Mouse (Mus musculus) spleen, postnatal 14 days (tissue): ENCODE data around the gene Dis3l2.

Experiments used
- DNase-seq, 2 experiments: peaks; one replicate each; pipeline ENCODE4 v3.0.0; 2021 to 2022; ENCODE audit warnings: low spot score in 2 of 2

The Dis3l2 gene

DNA sequence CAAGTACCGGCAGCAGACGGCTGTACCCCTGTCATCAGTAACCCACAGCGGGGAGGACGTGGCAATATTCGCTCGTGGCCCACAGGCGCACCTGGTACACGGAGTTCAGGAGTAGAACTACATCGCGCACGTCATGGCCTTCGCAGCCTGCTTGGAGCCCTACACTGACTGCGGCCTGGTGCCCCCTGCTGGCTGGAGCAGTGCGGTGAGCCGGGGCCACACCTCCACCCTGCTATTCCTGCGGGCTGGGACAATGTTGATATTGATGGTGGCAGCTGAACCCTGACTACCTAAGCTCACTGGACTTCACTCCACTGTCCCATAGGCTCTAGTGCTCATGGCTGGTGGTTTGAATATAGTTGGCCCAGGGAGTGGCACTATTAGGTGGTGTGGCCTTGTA lies 367.1 kb downstream of the Dis3l2 start:
- peak in 1 of 2 experiments; percentile 11 for DNase-seq

DNA sequence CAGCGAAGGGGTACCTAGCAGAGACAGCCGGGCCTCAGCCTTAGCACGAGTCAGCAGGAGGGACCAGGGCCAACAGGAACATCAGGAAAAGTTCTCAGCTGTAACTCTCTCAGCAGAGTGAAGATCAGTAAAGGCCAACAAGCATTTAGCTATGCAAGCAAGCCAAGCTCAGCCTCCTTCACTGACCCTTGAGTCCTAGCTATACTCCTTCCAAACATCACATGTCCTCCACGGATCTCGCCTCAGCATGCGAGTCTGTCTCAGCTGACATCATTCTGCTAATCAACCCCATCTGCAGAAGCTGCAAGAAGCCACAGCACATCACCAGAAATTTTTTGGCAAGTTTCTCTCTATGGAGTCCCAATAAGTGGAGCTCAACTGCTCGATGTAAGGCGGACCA lies 370.2 kb downstream of the Dis3l2 start:
- DNase-seq, result no peak

DNA sequence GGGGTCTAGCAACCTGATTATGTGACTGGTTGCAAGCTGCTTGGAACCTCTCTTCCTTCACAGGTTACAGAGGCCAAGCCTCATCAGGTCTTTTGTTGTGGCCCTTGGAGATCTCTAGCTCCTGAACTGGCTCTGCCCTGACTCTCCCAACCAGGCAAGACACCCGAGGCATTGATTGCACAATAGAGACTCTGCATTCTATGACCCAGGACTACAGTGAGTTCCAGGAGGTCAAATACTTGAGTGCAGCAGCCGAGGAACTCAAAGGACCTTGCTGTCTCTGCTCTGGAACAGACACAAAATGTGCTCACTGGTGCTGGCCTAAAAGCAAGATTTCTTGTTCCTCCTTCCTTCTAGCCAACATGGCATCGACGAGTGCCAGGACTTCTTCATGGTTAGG lies 382.6 kb downstream of the Dis3l2 start:
- DNase-seq, result no peak

DNA sequence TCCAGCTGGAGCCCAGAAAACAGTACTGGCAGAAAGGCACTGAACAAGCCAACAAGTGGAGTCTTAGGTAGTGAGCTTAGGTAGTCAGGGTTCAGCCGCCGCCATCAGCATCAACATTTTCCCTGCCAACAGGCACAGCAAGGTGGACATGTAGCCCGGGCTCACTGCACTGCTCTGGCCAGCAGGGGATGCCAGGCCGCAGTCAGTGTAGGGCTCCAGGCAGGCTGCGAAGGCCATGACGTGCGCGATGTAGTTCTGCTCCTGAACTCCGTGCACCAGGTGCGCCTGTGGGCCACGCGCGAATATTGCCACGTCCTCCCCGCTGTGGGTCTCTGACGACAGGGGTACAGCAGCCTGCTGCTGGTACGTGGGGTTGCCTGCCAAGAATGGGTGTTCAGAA lies 383.4 kb downstream of the Dis3l2 start:
- DNase-seq, result no peak

DNA sequence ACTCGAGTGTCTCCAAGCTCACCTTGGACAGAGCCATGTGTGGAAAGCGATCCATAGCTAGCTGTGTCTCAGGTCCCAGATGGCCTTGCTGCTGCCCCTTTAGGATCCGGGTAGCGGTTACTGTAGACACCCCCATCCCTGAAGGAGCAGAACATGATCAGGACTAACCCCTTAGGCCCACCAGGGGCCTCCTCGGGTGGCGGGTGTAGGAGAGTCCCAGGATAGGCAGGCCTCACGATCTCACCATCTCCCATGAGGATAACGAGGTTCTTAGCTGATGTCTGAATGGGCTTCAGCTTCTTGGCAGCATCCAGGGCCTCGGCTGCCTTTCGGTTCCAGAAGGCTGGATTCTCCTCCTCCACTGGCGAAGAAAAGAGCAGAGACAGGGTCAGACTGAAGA lies 385.6 kb downstream of the Dis3l2 start:
- no peak for DNase-seq

DNA sequence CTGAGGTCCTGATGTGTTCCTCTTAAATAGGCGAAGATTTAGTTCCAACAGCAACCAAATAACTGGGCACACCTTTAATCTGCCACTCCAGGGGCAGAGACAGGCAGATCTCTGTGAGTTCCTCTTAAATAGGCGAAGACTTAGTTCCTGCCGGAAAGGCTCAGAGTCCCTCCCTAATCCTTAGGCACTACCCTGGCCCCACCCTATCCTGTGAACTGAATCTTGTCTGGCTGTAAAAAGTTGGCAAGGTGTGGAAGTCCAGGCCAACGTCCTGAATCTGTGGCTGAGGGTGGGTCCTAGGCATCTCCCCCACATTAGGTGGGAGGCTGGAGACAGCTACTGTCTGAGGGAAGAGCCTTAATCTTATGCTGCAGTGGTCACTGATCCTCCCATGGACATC lies 386.2 kb downstream of the Dis3l2 start, which contains the start of gene Alppl2:
Gene Alppl2 (minus strand): TSS at position 101 of the 400 bp plus-strand sequence.
- no peak for DNase-seq

DNA sequence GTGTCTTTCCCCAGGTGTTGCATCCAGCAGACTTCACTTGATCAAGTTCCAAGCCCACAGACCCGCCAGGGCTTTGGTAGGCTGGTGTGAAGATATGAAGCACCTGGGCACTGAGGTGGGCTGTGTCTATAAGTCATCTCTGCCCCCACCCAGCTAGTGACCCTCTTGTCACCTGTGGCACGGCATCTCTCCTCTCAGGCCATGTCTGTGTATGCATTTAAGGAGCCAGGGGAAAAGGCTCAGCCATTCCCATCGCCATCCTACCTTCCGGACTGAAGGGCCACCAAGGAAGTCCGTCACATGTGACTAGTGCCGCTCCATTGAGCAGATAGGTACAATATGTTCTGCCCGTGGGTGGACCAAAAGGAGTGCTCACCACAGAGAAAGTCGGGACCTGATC lies 392.0 kb downstream of the Dis3l2 start:
- DNase-seq, result no peak

DNA sequence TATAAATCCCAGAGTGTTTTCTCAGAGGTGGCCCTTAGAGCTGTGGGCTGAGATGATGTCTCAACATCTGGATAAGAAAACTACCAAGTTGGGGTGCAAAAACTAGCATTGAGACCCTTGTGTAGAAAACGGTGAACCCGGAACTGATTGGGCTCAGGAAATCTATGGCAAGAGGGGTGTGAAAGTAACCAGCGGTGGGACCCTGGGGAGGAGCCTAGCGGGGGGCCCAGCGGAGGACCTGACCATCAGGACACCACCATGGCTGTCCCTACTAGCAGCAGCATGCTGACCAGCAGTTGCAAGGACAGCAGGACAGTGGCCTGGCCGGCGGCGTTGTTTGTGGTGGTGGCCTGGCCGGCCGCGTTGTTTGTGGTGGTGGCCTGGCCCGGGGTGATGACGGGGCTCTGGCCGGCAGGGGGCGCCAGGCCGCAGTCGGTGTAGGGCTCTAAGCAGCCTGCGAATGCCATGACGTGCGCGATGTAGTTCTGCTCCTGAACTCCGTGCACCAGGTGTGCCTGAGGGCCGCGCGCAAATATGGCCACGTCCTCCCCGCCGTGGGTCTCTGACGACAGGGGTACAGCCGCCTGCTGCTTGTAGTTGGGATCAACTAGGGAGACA lies 394.9 kb downstream of the Dis3l2 start:
- DNase-seq, result peak in 1 of 2 experiments; percentile 25
